Mouse (Mus musculus) embryo, embryonic 9.5 days (tissue): ENCODE results near the gene Gngt2.

ENCODE experiments used
- DNase-seq: peaks from one replicate; pipeline ENCODE4 v3.0.0-alpha.2; 2017; ENCODE audit errors: extremely low spot score

The Gngt2 gene

DNA sequence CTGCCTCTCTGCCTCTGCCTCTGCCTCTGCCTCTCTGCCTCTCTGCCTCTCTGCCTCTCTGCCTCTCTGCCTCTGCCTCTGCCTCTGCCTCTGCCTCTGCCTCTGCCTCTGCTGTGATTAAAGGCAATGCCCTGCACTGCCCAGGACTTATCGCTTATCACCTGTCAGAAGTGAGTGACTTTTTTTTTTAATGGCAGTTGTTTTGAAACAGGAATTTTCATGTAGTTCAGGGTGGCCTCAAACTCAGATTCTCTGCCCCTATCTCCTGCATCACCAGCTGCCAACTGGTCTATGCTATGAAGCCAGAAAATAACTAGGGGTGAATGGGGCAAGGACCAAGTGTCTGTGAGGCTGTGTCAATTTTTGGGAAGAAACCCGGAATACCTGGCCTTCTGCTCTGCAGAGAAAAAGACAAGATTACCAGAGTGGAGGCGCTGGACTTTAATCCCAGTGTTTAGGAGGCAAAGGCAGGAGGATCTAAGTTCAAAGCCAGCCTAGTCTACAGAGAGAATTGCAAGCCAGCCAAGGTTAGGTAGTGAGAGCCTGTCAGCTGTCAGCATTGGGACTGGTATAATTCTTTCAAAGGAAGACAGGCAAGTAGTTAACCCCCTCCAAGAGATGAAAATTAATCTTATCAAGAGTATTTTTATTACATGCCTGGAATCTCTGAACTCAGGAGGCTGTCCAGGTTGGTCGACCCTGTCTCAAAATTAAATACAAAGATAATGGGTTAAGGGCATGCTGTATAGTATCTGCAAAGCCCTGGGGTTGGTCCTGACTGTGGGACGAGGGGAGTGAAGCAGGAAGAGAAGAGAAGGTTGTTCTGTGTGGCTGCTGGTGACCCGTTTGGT is 10.5 kb upstream of the Gngt2 start:
- DNase-seq = no peak

DNA sequence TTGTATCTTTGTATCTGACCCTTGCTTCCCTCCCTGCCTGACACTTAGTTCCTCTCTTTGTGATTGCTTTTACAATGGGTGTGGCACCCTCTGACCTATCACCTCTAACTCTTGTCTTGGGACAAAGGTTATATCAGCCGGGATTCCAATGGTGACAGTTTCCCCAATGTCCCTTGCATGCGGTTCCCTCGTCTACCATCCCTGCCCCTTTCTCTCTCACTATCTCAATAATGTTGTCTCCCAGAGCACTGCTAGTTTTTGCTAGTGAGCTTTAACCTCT is 9.9 kb upstream of the Gngt2 start:
- DNase-seq = no peak

DNA sequence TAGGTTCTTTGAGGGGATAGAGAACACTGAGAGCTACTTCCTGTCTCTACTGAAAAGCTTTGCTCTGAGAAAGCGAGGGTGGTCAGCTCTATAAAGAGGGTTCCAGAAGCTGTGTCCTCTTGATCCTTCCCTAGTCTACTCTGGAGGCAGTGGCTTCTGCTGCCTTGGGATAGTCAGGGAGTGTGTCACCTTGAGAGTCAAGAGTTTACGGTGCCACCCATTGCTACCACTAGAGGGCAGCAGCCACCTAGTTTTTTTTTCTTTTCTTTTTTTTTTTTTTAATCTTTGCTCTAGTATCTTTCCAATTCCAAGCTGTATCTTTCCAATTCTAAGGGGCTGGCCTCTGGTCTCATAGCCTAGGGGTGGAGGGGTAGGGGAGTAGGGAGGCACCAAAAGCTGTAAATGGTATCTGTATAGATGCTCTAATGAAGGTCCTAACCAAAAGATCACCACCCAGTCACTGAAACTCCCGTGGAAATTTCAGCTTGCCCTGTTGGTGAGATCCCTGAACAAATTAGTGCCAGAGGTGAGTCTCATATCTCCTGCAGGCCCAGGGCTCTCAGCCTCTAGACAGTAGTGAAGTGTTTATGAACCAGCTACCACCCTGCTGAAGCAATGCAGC is 9.4 kb upstream of the Gngt2 start:
- DNase-seq = no peak

DNA sequence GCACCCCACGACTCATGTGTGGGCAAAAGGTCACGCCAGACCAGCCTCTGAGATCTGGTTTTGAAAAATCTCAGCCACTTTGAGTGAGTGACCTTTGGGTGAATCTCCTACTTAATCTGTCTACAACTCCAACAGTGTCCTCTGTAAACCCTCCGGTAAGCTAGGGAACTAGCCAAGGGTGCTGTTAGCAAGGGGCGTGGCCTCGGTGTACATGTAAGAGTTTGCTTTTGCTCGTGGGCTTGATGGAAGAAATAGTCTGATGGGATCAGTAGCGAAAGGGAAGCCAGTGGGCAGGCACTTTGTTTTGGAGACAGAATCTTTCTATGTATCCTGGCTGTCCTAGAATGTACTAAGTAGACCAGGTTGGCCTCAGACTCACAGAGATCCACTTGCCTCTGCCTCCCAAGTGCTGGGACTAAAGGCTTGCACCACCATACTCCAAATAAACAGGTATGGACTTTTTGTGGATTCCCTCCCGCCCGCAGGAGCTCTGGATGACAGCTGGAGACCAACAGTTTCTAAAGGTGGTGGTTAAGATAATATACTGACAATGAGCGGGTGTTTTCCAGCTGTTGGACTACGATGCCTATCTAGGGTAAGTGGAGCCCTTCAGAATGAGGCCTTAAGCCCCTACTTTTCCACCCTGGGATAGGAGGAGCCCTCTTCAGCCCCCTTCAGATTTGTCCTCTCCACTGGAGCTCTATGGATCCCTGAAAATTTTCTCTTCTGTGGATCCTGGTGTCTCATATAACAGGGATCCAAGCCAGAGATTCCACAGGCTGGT is 8.6 kb upstream of the Gngt2 start:
- DNase-seq = no peak

DNA sequence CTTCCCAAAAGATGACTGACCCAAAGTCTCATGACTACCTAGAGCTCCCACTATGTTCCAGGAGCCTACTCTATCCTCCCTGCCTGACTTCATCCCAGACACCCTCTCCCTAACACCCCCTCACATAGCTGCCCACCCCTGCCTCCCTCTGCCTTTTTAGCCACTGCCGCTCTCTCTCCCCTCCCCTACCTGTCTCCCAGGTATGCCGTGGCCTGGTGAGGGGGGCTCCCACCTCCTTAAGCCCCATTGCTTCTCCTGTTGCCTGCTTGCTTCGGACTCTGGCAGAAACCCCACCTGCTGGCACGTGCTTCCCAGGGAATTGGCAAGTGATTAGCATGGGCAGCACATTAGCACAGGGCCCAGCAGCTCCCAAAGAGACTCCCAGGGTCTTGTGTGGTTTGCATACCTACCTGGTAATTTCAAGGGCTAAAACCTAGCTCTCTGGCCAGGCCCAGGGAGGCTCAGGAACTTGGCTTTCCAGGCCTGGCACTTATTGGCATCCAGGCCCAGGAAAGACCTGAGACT is 7.4 kb upstream of the Gngt2 start:
- DNase-seq = no peak

DNA sequence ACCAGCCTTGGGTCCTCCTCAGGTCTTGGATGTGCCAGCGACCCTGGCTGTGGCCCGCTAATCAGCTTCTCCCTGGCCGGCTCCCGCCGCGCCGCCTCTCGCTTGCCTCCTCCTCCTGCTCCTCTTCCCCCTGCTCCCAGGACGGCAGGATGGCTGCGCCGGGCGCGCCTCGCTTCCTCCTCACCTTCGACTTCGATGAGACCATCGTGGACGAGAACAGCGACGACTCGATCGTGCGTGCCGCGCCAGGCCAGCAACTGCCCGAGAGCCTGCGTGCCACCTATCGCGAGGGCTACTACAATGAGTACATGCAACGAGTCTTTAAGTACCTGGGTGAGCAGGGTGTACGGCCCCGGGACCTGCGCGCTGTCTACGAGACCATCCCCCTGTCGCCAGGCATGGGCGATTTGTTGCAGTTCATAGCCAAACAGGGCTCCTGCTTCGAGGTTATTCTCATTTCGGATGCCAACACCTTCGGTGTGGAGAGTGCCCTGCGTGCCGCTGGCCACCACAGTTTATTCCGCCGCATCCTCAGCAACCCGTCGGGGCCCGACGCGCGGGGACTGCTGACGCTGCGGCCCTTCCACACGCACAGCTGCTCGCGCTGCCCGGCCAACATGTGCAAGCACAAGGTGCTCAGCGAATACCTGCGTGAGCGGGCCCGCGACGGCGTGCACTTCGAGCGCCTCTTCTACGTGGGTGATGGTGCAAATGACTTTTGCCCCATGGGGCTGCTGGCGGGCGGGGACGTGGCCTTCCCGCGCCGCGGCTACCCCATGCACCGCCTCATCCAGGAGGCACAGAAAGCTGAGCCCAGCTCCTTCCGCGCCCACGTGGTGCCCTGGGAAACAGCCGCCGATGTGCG is 6.4 kb upstream of the Gngt2 start:
- no peak for DNase-seq

DNA sequence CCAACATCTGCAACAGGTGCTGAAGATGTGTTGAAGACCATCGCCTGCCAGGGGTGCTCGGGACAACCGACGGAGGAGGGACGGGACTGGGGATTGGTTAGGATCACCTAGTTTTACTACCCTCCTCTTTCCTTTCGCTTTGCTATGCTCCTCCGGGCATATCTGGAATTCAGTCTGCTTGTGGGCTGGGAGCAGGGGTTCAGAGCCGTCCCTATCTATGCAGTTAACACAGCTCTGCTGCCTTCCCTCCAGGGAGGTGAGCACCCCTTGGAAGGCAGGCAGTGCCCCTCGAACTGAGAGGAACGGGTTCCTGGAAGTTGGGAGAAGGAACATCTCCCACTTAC is 5.8 kb upstream of the Gngt2 start:
- no peak for DNase-seq

DNA sequence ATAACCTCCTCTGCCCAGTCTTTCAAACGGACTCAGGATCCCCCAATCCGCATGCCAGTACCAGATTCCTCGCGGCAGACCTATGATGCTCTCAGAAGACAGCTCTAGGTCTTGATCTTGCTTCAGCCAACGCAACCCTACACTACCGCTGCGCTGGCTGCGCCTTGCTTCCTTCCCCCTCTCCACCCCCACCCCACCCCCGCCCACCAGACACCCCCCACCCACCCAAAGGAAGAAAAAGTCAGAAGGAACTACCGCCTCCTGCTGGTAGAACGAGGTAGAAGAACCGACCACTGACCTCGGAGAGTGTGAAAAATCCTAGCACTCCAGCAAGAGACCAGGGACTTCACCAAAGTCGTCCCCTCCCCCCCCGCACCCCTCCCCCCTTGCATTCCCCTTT is 5.4 kb upstream of the Gngt2 start:
- DNase-seq = no peak

DNA sequence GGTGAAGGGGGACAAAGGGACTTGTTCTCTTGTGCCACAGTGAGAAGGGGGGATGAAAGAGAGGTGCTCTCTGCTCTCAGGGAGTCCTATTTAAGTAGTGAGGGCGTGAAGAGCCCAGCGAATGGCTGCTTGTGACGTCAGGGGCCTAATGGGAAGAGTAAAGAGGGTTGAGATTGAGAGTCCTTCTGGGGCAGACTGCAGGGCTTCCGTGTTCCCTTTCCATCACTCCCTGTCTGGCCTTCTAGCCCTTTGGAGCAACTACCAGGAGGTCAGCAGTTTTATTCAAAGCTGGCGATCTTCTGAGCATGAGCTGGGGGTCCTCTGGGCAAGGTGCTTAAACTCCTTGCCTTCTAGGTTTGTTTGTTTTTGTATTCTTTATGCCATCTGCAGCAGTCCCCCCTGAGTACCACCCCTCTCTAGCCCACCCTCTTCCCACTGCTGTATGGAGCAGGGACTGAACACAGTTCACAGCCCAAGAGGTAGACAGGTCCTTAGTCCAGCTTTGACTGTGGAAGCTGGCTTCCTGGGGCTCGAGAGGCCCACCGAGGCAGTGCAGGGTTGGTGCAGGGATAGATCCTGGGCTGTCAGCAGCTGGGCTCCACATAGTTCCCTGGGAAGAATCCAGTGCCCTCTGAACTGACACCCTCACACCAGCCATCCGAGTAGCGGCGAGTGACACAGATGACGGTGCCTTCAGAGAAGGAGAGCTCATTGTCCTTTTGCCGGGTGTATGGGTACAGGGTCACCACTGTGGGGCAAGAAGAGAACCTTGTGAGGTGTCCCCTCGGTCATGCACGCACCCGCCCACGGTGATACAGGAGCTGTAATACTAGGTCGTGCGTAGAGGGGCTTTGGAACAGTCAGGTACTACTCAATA is 4.6 kb upstream of the Gngt2 start:
- DNase-seq = no peak

DNA sequence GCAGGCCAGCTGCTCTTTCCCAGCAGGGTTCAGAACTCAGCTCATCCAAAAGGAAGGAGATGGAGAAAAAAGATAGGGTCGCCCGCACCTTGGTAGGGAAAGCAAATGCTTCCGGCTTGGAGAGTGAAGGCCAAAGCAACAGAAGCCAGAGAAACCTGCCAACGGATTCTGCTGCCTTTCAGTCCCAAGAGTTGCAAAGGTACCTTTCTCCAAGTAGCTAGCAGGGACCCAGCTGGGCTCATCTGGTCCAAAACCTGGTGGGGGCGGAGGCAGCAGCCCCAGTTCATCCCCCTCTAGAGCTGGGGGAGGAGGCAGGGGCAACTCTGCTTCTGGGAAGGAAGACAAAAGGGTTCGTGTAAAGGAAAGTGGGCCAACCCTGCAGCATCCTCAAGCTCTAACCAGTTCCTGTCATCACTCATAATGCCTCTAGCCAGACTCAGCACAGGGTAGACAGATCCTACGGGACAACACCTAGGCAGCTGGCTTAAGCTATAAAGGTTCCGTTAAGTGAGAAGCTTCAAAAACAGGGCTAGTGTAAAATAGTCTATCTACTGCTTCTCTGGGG is 3.9 kb upstream of the Gngt2 start:
- no peak for DNase-seq

DNA sequence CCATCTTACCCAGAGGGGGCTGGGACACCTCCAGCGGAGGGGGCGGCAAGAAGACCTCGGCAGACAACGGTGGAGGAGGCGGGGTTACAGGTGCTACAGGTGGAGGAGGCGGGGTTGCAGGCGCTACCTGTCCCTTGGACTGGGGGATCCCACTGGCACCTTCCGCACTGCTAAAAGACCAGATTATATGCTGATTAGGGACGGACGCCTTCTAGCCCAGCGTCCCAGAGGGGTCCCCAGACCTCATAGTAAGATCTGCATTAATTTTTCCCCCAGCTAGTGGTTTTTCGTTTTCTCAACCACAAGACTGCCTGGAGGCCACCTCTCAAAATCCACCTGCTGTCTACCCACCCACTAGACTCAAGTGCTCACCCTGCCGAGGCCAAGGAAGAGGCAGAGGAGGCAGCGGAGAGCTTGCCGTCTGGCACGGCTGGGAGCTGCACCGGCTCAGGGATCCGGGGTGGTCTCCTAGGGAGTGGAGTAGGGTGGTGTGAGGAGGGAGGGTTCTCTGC is 3.3 kb upstream of the Gngt2 start:
- no peak for DNase-seq

DNA sequence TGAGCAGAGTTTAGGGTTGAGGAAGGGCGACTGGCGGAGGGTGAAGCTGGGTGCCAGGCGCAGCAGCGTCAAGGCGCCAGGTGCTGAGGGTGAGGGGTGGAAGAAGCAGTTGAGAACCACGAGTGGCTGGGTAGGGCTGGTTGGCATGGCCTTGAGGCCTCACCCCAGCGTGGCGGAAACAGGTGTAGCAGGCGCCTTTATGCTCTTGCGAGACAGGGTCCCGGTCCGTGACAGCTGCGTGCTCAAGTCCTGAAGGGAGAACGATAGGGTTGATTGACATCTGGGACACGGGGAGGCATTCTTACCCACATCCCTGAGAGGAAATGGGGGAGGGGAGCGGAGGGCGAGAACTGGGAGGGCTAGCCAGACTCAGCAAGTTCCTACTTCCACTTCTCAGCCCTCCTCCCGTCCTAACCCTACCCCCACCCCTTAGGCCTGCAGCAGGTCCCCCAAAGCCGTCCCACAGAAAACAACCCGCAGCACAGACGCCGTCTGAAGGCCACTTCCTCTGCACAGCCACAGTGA is 2.8 kb upstream of the Gngt2 start:
- DNase-seq = no peak

DNA sequence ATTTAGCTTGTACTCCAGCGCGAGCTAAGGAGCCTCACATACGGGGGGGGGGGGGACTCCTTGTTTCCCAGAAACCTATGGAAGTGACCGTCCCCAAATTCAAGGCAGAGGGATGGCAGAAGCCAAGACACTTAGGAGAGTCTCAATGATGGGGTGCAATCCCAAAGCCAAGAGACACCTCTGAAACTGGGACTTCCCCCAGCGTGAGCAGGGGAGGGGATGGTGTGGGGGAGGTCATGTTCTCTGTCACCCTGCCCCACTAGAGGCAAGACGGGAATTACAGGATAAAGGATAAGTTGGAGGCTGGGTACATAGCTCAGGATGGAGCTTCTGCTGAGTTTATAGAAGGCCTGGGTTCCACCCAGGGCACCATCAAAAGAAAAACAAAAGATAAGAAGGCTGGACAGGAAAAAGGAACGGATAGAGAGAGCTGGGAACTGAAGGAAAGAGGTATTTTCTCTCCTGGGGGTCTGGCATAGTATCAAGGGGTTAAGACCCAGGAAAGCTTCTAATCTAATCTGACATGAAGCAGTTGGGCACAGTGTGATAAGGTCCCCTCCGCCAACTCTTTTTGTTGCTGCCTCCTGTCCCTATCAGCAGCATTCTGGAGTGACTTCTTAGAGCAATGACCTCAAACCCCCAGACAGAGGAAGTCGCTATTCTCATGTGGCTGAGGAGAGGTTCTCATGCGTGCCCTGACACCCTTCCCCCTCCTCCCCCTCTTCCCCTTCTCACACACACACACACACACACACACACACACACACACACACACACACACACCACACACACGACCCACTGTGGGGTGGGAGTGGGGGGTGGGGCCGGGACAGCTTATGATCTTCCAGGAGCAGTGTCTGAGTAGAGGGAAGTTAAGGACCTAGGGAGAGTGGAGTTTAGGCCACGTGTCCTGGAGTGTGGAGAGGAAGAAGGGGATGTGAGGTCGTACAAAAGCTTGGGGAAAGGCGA is 2.0 kb upstream of the Gngt2 start:
- no peak for DNase-seq

DNA sequence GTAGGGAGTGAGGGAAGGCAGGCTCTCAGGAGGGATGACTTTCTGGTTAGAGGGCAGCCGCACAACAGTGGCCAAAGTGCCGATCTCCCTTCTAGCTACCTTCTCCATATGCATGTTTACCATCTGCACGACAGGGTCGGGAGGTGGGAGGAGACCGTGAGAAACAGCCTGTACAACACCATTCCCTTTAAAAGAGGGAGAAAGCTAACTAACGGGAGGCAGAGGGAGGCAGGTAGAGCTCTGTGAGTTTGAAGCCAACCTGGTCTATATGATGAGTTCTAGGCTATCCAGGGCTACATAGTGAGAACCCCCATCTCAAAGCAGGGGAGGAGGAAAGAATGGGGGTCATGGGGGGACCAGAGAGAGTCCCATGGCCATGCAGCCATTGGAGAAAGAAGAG is 1.2 kb upstream of the Gngt2 start:
- no peak for DNase-seq

DNA sequence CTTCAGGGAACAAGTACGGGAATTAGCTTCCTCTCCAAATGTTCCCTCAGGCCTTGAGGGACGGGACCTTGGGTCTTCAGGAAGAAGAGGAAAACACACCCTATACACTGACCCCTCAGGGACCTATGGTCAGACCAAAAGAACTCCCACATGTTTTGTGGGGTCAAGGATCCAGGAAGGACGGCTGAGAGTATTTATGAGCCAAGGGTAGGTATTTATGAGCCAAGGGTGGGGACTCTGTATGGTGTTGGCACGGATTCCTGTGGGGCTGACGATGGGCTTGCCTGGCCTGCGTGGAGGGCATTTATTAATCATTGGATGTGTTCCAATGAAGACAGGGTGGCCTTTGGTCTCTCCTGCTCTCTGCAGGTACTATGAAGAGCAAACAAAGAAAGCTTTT is 583 bp upstream of the Gngt2 start:
- DNase-seq = no peak

DNA sequence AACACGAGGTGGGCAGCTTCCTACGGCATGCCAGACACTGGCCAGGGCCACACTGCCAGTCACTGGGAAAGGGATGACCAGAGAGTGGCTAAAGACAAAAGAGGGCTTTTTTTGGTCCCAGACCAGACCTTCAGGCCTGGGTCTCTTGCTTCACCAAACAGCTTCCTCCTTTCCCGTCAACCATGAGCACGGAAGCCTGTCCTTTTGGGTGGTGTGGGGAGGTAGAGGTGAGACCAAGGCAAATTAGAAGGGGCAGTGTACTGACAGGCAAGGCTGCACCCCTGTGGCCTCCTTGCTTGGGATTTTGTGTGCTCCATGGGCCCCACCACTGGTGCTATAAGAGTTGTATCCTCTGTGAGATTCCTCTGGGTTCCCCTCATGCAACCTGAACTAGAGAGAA is 1.6 kb downstream of the Gngt2 start:
- DNase-seq = no peak

DNA sequence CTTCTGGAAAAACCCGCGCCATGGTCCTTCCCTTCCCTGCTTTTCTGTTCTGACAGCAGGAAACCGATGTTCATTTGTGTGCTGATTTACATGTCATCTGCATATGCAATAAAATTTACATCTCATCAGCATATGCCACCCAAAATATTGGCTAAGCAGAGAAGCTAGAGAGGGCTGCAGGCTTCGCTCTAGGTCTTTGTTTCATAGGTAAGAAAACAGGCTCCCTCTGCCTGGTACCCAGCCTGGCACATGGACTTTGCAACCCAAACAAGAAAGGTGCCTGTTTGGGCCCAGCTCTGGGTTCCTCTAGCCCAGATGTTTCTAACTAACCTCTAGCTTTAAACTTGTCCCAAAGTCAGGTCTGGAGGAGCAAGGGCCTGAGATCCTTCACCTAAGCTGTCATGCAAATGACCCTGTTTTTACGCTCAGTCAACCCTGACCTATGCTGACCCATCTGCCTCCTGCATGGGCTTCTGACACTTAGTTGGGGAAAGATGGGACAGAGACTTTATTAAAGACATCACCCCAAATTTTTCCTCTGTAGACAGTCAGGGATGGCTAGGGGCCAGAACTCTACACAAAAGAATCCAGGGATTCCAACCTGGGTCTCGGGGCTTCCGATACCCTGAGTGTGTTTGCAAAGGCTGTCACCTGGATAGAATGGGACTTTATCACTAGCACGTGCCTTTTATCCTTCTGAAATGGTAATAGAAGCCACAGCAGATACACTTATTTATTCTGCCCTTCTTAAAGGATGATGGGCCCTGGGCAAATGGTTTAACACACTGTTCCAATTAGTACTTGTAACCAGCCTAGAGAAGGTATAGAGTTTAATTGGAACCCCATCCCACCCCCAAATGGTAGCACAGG is 2.2 kb downstream of the Gngt2 start:
- no peak for DNase-seq
